Mouse (Mus musculus): ENCODE measurements around the gene Zfr2. TPM values are rescaled to one million over a fixed set of nuclear protein-coding genes. Genes with fewer than 3 reads are reported as not detected.
"Not testable (repeated sequence)": the region's sequence is repeated elsewhere in the genome, so short reads cannot be mapped to it uniquely, and the experiment has no call there.

The Zfr2 gene
- polyA plus RNA-seq, 2 experiments from 2014 or later, result 1.6 to 1.7 TPM

- no peak for ATAC-seq
Observed at GRCm38 (mm10) chr10:81202978-81203720, 29.8 kb upstream of the Zfr2 start.

GRCm38 (mm10) chr10:81204137-81204536, 28.8 kb upstream of the Zfr2 start:
- ATAC-seq, result no peak

- no peak for ATAC-seq
Observed at GRCm38 (mm10) chr10:81210154-81210553, 22.8 kb upstream of the Zfr2 start.

- ATAC-seq, result no peak
Observed at GRCm38 (mm10) chr10:81216260-81216659, 16.7 kb upstream of the Zfr2 start.

GRCm38 (mm10) chr10:81216810-81217209, 16.1 kb upstream of the Zfr2 start:
- ATAC-seq, result no peak

- ATAC-seq, result peak; percentile 63
Observed at GRCm38 (mm10) chr10:81217267-81217666, 15.7 kb upstream of the Zfr2 start.

GRCm38 (mm10) chr10:81217964-81218363, 15.0 kb upstream of the Zfr2 start:
- ATAC-seq, result peak; percentile 72

GRCm38 (mm10) chr10:81221402-81222015, 11.4 kb upstream of the Zfr2 start:
- no peak for ATAC-seq

- ATAC-seq, result not testable (repeated sequence)
Observed at GRCm38 (mm10) chr10:81223731-81224130, 9.2 kb upstream of the Zfr2 start.

- peak; percentile 36 for ATAC-seq
Observed at GRCm38 (mm10) chr10:81229735-81230437, 3.1 kb upstream of the Zfr2 start.

- peak; percentile 49 for ATAC-seq
Observed at GRCm38 (mm10) chr10:81230438-81231332, 2.3 kb upstream of the Zfr2 start, which contains the start of gene Atcay. Gene Atcay (minus strand): TSS chr10:81230833.

GRCm38 (mm10) chr10:81231436-81231835, 1.5 kb upstream of the Zfr2 start:
- ATAC-seq, result no peak

GRCm38 (mm10) chr10:81233226-81233585, 251 bp downstream of the Zfr2 start:
- no peak for ATAC-seq

- ATAC-seq, result no peak
Observed at GRCm38 (mm10) chr10:81234206-81234605, 1.3 kb downstream of the Zfr2 start.

- ATAC-seq, result no peak
Observed at GRCm38 (mm10) chr10:81236471-81237268, 3.7 kb downstream of the Zfr2 start.

GRCm38 (mm10) chr10:81238618-81239017, 5.7 kb downstream of the Zfr2 start:
- ATAC-seq, result no peak

- ATAC-seq, result peak; percentile 45
Observed at GRCm38 (mm10) chr10:81240876-81241275, 7.9 kb downstream of the Zfr2 start.

GRCm38 (mm10) chr10:81242021-81242420, 9.1 kb downstream of the Zfr2 start:
- ATAC-seq, result no peak

GRCm38 (mm10) chr10:81244146-81244545, 11.2 kb downstream of the Zfr2 start:
- no peak for ATAC-seq

- peak; percentile 72 for ATAC-seq
Observed at GRCm38 (mm10) chr10:81244595-81244994, 11.6 kb downstream of the Zfr2 start.

GRCm38 (mm10) chr10:81245166-81245565, 12.2 kb downstream of the Zfr2 start:
- no peak for ATAC-seq

GRCm38 (mm10) chr10:81247804-81248203, 14.8 kb downstream of the Zfr2 start:
- peak; percentile 81 for ATAC-seq
